Mouse (Mus musculus) thymus, postnatal 0 days (tissue): ENCODE results near the gene Ttc37. TPM values are rescaled to one million over a fixed set of nuclear protein-coding genes. Genes with fewer than 3 reads are reported as not detected.

ENCODE experiments used
- DNase-seq: peaks from one replicate; pipeline ENCODE4 v3.0.0-alpha.2; 2015; ENCODE audit warnings: low spot score
- polyA plus RNA-seq: library from polyadenylated mRNA; unstranded; fragments of >200 nt; fragmentation: Nextera tagmentation; extraction: Ambion mirVana; gene quantifications from 2 replicates; pipeline ENCODE4 v1.2.1, GENCODE M21; 2015

Gene Ttc37
- polyA plus RNA-seq, 1 experiment from 2014 or later, result 10.8 TPM

GRCm38 (mm10) chr13:76157508-76157907, 59.0 kb downstream of the Ttc37 start:
- DNase-seq, result no peak

GRCm38 (mm10) chr13:76160587-76160986, 62.1 kb downstream of the Ttc37 start:
- DNase-seq, result no peak

GRCm38 (mm10) chr13:76174297-76174696, 75.8 kb downstream of the Ttc37 start:
- no peak for DNase-seq

- DNase-seq, result no peak
These were observed 80.2 kb downstream of the Ttc37 start for GRCm38 (mm10) chr13:76178700-76179099.

- DNase-seq, result no peak
These were observed 89.1 kb downstream of the Ttc37 start for GRCm38 (mm10) chr13:76187651-76188050.

- no peak for DNase-seq
These were observed 90.7 kb downstream of the Ttc37 start for GRCm38 (mm10) chr13:76189190-76189589.

- DNase-seq, result no peak
These were observed 91.7 kb downstream of the Ttc37 start for GRCm38 (mm10) chr13:76190273-76190672.

GRCm38 (mm10) chr13:76194937-76195336, 96.4 kb downstream of the Ttc37 start:
- no peak for DNase-seq

- DNase-seq, result no peak
These were observed 97.1 kb downstream of the Ttc37 start for GRCm38 (mm10) chr13:76195431-76196138.

- no peak for DNase-seq
These were observed 98.8 kb downstream of the Ttc37 start for GRCm38 (mm10) chr13:76197297-76197848.

- DNase-seq, result no peak
These were observed 101.4 kb downstream of the Ttc37 start for GRCm38 (mm10) chr13:76199943-76200342.

GRCm38 (mm10) chr13:76214928-76215327, 116.4 kb downstream of the Ttc37 start:
- DNase-seq, result no peak

- no peak for DNase-seq
These were observed 116.9 kb downstream of the Ttc37 start for GRCm38 (mm10) chr13:76215397-76215796.

Other genes with a start within 250 kb of the Ttc37 start
- gene Rhobtb3, start 154.8 kb upstream of the Ttc37 start, polyA plus RNA-seq, result 3.2 and 4.9 TPM in 2 replicates
- 0.36 and 0.52 TPM in 2 replicates for gene Spata9, start 131.6 kb upstream of the Ttc37 start, polyA plus RNA-seq
- gene Rfesd, start 80.0 kb upstream of the Ttc37 start, polyA plus RNA-seq, result 28.1 and 30.0 TPM in 2 replicates
- 0.26 and 0.36 TPM in 2 replicates for gene Gpr150, start 41.7 kb upstream of the Ttc37 start, polyA plus RNA-seq
- gene Arsk, start 74 bp upstream of the Ttc37 start, polyA plus RNA-seq, result 4.6 and 5.4 TPM in 2 replicates
- gene Fam81b, start 206.3 kb downstream of the Ttc37 start, polyA plus RNA-seq, result 0.09 TPM in 2 replicates